Mouse (Mus musculus): ENCODE measurements around the gene Map3k20.

GRCm38 (mm10) chr2:72332067-72332466 lies 46.6 kb downstream of the Map3k20 start:
- TF ChIP-seq CTCF (IDR thresholded peaks at IDR 0.05; ENCODE audit: control insufficient read depth, insufficient read depth, low read length) = no peak
- TF ChIP-seq POLR2A (IDR thresholded peaks at IDR 0.05; ENCODE audit: borderline replicate concordance, control insufficient read depth, low read depth, low read length) = no peak

All from bone marrow, adult 2 months (tissue).